Mouse (Mus musculus): ENCODE measurements around the gene Qsox2.

The Qsox2 gene

GRCm38 (mm10) chr2:26166890-26167289, 70.4 kb downstream of the Qsox2 start:
- DNase-seq (ENCODE audit: low spot score in 2 of 2), result no peak
